Mouse (Mus musculus) thymus, postnatal 0 days (tissue): ENCODE results near the gene Frmpd1. TPM values are rescaled to one million over a fixed set of nuclear protein-coding genes. Genes with fewer than 3 reads are reported as not detected.

Experiments
- DNase-seq: peaks from one replicate; pipeline ENCODE4 v3.0.0-alpha.2; 2015; ENCODE audit warnings: low spot score
- polyA plus RNA-seq: library from polyadenylated mRNA; unstranded; fragments of >200 nt; fragmentation: Nextera tagmentation; extraction: Ambion mirVana; gene quantifications from 2 replicates; pipeline ENCODE4 v1.2.1, GENCODE M21; 2015

Gene Frmpd1
- polyA plus RNA-seq, 1 experiment from 2014 or later, result 0.14 TPM

DNA sequence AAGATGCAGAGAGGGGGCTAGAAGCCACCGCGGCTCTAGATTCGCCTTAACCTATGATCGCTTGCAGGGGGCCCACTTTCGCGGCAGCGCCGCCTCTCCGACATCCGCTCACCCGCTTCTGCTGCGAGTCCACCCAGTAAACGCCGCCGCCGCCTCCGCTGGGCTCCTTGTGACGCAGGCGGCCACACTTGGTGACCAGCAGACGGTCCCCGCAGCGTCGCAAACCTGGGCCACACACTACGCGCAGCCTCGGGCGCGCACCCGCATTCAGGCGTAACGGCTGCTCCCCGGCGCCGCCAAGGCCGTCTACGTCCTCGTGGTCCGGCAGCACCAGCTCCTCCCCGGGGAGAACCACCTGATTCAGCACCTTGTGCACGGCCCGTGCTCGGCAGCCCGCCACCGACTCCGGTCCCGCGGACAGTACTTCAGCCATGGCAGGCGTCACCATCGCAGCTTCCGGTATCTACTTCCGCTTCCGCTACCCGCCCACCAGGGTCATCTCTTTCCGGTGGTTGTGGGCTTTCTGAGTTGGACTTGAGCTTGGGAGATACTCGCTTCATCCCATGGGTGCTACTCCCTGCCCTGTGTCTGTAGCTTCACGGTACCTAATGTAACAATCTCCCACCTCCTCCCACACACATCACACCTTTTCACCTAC, 135.6 kb downstream of the Frmpd1 start:
- peak; percentile 81 for DNase-seq

DNA sequence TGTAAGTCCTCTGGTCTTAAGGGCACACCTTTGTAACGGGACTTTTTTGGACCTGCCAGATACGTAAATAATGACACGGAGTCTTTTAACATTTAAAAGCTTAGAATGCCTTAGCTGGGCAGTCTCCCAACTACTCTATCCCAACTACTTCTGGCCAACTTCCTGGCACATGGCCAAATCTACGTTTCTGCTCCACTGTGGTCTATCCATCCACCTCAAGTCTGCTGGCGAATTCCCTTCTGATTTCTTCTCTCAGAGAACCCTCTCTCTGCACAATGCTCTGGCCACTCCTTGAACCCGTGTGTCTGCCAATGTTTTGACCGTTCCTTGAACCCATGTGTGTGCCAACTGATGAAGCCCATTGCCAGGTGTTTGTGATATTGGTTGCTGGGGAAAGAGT, 146.5 kb downstream of the Frmpd1 start:
- DNase-seq, result no peak

DNA sequence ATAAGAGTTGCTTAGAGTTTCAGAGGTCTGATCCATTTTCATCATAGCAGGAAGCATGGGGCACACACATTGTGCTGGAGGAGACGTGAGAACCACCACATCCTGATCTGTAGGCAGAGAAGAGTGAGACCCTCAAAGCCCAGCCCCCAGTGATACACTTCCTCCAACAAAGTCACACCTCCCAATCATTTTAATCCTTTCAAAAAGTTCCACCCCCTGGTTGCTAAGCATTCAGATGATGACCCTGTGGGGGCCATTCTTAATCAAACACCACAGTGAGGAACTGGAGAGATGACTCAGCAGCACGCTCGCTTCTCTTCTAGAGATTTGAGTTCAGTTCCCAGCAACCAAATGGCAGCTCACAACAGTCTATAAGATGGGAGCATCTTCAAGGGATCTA, 147.8 kb downstream of the Frmpd1 start:
- DNase-seq, result no peak

Other genes with a start within 250 kb of the Frmpd1 start
- 37.6 and 39.1 TPM in 2 replicates for gene Grhpr, start 203.5 kb upstream of the Frmpd1 start, polyA plus RNA-seq
- 15.9 TPM in 2 replicates for gene Zbtb5, start 172.5 kb upstream of the Frmpd1 start, polyA plus RNA-seq
- 48.2 and 49.5 TPM in 2 replicates for gene Polr1e, start 166.3 kb upstream of the Frmpd1 start, polyA plus RNA-seq
- 7.4 and 9.2 TPM in 2 replicates for gene Fbxo10, start 100.3 kb upstream of the Frmpd1 start, polyA plus RNA-seq
- gene Tomm5, start 76.8 kb upstream of the Frmpd1 start, polyA plus RNA-seq, result 308 and 318 TPM in 2 replicates
- gene Trmt10b, start 112.3 kb downstream of the Frmpd1 start, polyA plus RNA-seq, result 18.2 and 18.3 TPM in 2 replicates
- gene Dcaf10, start 157.2 kb downstream of the Frmpd1 start, polyA plus RNA-seq, result 8.9 and 9.8 TPM in 2 replicates
- gene Exosc3, start 157.9 kb downstream of the Frmpd1 start, polyA plus RNA-seq, result 165 and 168 TPM in 2 replicates
- 38.6 and 41.8 TPM in 2 replicates for gene Slc25a51, start 223.9 kb downstream of the Frmpd1 start, polyA plus RNA-seq